Mouse (Mus musculus) left cerebral cortex, postnatal 14 days (tissue): ENCODE data around the gene Sdf4. TPM values are rescaled to one million over a fixed set of nuclear protein-coding genes. Genes with fewer than 3 reads are reported as not detected.

Source experiments
- DNase-seq, 2 experiments: peaks; one replicate each; pipeline ENCODE4 v3.0.0; 2021 to 2022; ENCODE audit warnings: low spot score in 2 of 2, mixed read lengths in 1 of 2
- intact Hi-C: fragments of 180-260 bp; cut with DNase I; formaldehyde crosslinking; loops from one replicate; pipeline ENCODE4 v1.15.1; 2025
- total RNA-seq, 2 experiments: library from RNA; stranded (reverse); gene quantifications; 2 replicates each; pipeline ENCODE4 v1.2.3; 2021

Sdf4 gene
- total RNA-seq, 2 experiments from 2014 or later = 150 to 157 TPM

- intact Hi-C loops = no loop called here
- DNase-seq = no peak
Observed at GRCm38 (mm10) chr4:155991908-155992230, 803 bp upstream of the Sdf4 start.

GRCm38 (mm10) chr4:155992906-155993547, 355 bp downstream of the Sdf4 start:
- intact Hi-C loops = no loop called here
- peak in 1 of 2 experiments; percentile 96 for DNase-seq

- DNase-seq = no peak
- intact Hi-C loops = no loop called here
Observed at GRCm38 (mm10) chr4:155993606-155994005, 934 bp downstream of the Sdf4 start.

- intact Hi-C loops = no loop called here
- DNase-seq = no peak
Observed at GRCm38 (mm10) chr4:156004109-156004508, 11.4 kb downstream of the Sdf4 start.

- no peak for DNase-seq
- intact Hi-C loops = no loop called here
Observed at GRCm38 (mm10) chr4:156008369-156008768, 15.7 kb downstream of the Sdf4 start.

GRCm38 (mm10) chr4:156013637-156014036, 21.0 kb downstream of the Sdf4 start, which contains the start of gene Tnfrsf4:
TSS of gene Tnfrsf4 (plus strand) at chr4:156013843.
- peak in 1 of 2 experiments; percentile 40 for DNase-seq
- intact Hi-C loops = no loop called here

- DNase-seq = no peak
- intact Hi-C loops = no loop called here
Observed at GRCm38 (mm10) chr4:156014436-156014835, 21.8 kb downstream of the Sdf4 start.

- intact Hi-C loops = no loop called here
Observed at GRCm38 (mm10) chr4:156019771-156020170, 27.1 kb downstream of the Sdf4 start.

GRCm38 (mm10) chr4:156021381-156021780, 28.7 kb downstream of the Sdf4 start:
- DNase-seq = no peak

More at GRCm38 (mm10) chr4:156019771-156020170, 27.1 kb downstream of the Sdf4 start:
- DNase-seq = no peak

GRCm38 (mm10) chr4:156021942-156022419, 29.3 kb downstream of the Sdf4 start:
- DNase-seq = no peak
- intact Hi-C loops = no loop called here

More at GRCm38 (mm10) chr4:156021381-156021780, 28.7 kb downstream of the Sdf4 start:
- intact Hi-C loops = no loop called here

GRCm38 (mm10) chr4:156023520-156023919, 30.8 kb downstream of the Sdf4 start:
- DNase-seq = no peak
- intact Hi-C loops = no loop called here

- peak; percentile 20 to 59 for DNase-seq
- intact Hi-C loops = no loop called here
Observed at GRCm38 (mm10) chr4:156024184-156024583, 31.5 kb downstream of the Sdf4 start.

GRCm38 (mm10) chr4:156026013-156026412, 33.3 kb downstream of the Sdf4 start, which contains the start of gene Tnfrsf18:
TSS of gene Tnfrsf18 (plus strand) at chr4:156026164.
- peak; percentile 47 to 54 for DNase-seq
- intact Hi-C loops = no loop called here

- intact Hi-C loops = no loop called here
- no peak for DNase-seq
Observed at GRCm38 (mm10) chr4:156028580-156028979, 35.9 kb downstream of the Sdf4 start.

GRCm38 (mm10) chr4:156030651-156031118, 38.0 kb downstream of the Sdf4 start:
- intact Hi-C loops = loop anchor here (5.0 kb wide), 1 partner anchor 77 kb away; the partner anchor contains the start of gene 9430015G10Rik
- DNase-seq = no peak

GRCm38 (mm10) chr4:156031255-156031592, 38.6 kb downstream of the Sdf4 start:
- DNase-seq = no peak
- intact Hi-C loops = loop anchor here (5.0 kb wide), 1 partner anchor 76 kb away; the partner anchor contains the start of gene 9430015G10Rik

- intact Hi-C loops = loop anchor here (5.0 kb wide), 1 partner anchor 76 kb away; the partner anchor contains the start of gene 9430015G10Rik
- DNase-seq = peak; percentile 80 to 84
Observed at GRCm38 (mm10) chr4:156031593-156032391, 39.1 kb downstream of the Sdf4 start.

GRCm38 (mm10) chr4:156032856-156033255, 40.2 kb downstream of the Sdf4 start:
- no peak for DNase-seq
- intact Hi-C loops = loop anchor here (5.0 kb wide), 1 partner anchor 74 kb away; the partner anchor contains the start of gene 9430015G10Rik

GRCm38 (mm10) chr4:156033476-156034119, 40.9 kb downstream of the Sdf4 start:
- DNase-seq = no peak
- intact Hi-C loops = loop anchor here (5.0 kb wide), 1 partner anchor 74 kb away; the partner anchor contains the start of gene 9430015G10Rik
